Mouse (Mus musculus): Measurements from ENCODE around the gene 1700012A03Rik. TPM values are rescaled to one million over a fixed set of nuclear protein-coding genes. Genes with fewer than 3 reads are reported as not detected.

The 1700012A03Rik gene
- total RNA-seq (2023) = not detected

GRCm38 (mm10) chr6:32049951-32050345 is at the start of gene 1700012A03Rik:
Gene 1700012A03Rik, plus strand, starts transcription at chr6:32050246.

Data from monocyte, adult 59 days (primary cell).